In genomic region chr17:34587423-34587811, GRCm38 (mm10) we compare ENCODE assay signal across 8 mouse cellular contexts. TPM values are rescaled to one million over a fixed set of nuclear protein-coding genes. Genes with fewer than 3 reads are reported as not detected.
DNase-seq lines count a peak whose midpoint lies in the region; ATAC-seq lines count a peak whose summit lies in the region.

No protein-coding gene starts in this region.

- H3K27me3 ChIP-seq in hindbrain, embryonic 13.5 days, result no peaks in the 10 kb centered on the region

- H3K4me1 ChIP-seq in hindbrain, embryonic 13.5 days (replicated peaks), result peaks cover 54% of the 10 kb centered on the region

- H3K4me2 ChIP-seq in hindbrain, embryonic 13.5 days, result peak overlapping the region; percentile 82

- WGBS in hindbrain, embryonic 13.5 days, result under 1% methylated on average over 49 of the region's 50 CpGs

- H3K27ac ChIP-seq in hindbrain, embryonic 13.5 days, result peak overlapping the region; percentile 100

- no peaks in the 10 kb centered on the region for H3K9me3 ChIP-seq in hindbrain, embryonic 13.5 days

- DNase-seq in NIH3T3 (ENCODE audit: low read depth), result peak; percentile 99
- peak; percentile 97 to 99 for DNase-seq in cerebellum, postnatal 14 days
- peak; percentile 95 to 97 for DNase-seq in frontal cortex, postnatal 14 days (ENCODE audit: low spot score in 2 of 2)
- DNase-seq in layer of hippocampus, postnatal 36 days, result peak; percentile 98
- peak; percentile 96 for DNase-seq in lung, postnatal 25 days (ENCODE audit: low spot score)
- peak; percentile 86 for DNase-seq in retina, adult 2 months (ENCODE audit: low read depth, low spot score)
- peak; percentile 98 for DNase-seq in thymus, postnatal 25 days

- peak; percentile 79 for ATAC-seq in hindbrain, embryonic 13.5 days (ENCODE audit: low FRiP score)

- H3K9ac ChIP-seq in hindbrain, embryonic 13.5 days, result peak overlapping the region; percentile 92

- H3K36me3 ChIP-seq in hindbrain, embryonic 13.5 days, result no peaks in the 10 kb centered on the region

- H3K4me3 ChIP-seq in hindbrain, embryonic 13.5 days, result peak overlapping the region; percentile 69

RNA-seq across cellular contexts. Expression of gene Gpsm3, which starts 2.2 kb away (rescaled TPM):
- 3.2 and 4.9 TPM in 2 replicates for polyA plus RNA-seq in hindbrain, embryonic 13.5 days (2015; fragmentation: Nextera tagmentation; extraction: Ambion mirVana)
- 1 to 10 TPM; 2.1 to 2.2 TPM for total RNA-seq in layer of hippocampus, postnatal 36 days (2021)

RNA-seq across cellular contexts. Expression of gene Pbx2, which starts 3.6 kb away (rescaled TPM):
- 8.9 and 10.6 TPM in 2 replicates for polyA plus RNA-seq in hindbrain, embryonic 13.5 days (2015; fragmentation: Nextera tagmentation; extraction: Ambion mirVana)
- 10 to 100 TPM; 63.0 to 63.9 TPM for total RNA-seq in layer of hippocampus, postnatal 36 days (2021)

RNA-seq across cellular contexts. Expression of gene Ager, which starts 10.2 kb away (rescaled TPM):
- 1.9 and 2.1 TPM in 2 replicates for polyA plus RNA-seq in hindbrain, embryonic 13.5 days (2015; fragmentation: Nextera tagmentation; extraction: Ambion mirVana)
- under 1 TPM; 0.60 to 0.94 TPM for total RNA-seq in layer of hippocampus, postnatal 36 days (2021)

RNA-seq across cellular contexts. Expression of gene Rnf5, which starts 16.1 kb away (rescaled TPM):
- polyA plus RNA-seq in hindbrain, embryonic 13.5 days (2015; fragmentation: Nextera tagmentation; extraction: Ambion mirVana), result 299 and 301 TPM in 2 replicates
- total RNA-seq in layer of hippocampus, postnatal 36 days (2021), result 10 to 100 TPM; 79.4 to 87.3 TPM

RNA-seq across cellular contexts. Expression of gene Agpat1, which starts 16.6 kb away (rescaled TPM):
- 97.8 and 99.1 TPM in 2 replicates for polyA plus RNA-seq in hindbrain, embryonic 13.5 days (2015; fragmentation: Nextera tagmentation; extraction: Ambion mirVana)
- total RNA-seq in layer of hippocampus, postnatal 36 days (2021), result 100 to 1,000 TPM; 159 to 169 TPM

Comparison
In these comparisons a context has a peak if more than half of its experiments do, and no peak if none do; other contexts are left out.
1. Peak in every context shown above with its lines: DNase-seq, ATAC-seq, H3K4me3 ChIP-seq and H3K27ac ChIP-seq.